Mouse (Mus musculus) effector memory CD4-positive, alpha-beta T cell, adult 5 months (primary cell): ENCODE measurements around the gene Kcnn3. TPM values are rescaled to one million over a fixed set of nuclear protein-coding genes. Genes with fewer than 3 reads are reported as not detected.

Source experiments
- polyA plus RNA-seq: library from polyadenylated mRNA; unstranded; fragments of 100-300 nt; shearing (Covaris generic); gene quantifications from one replicate; pipeline ENCODE4 v1.2.1, GENCODE M21; 2017

Gene Kcnn3
- polyA plus RNA-seq = not detected

GRCm38 (mm10) chr3:89519894-89520293, at the start of gene Kcnn3:
Kcnn3 (plus strand) TSS chr3:89520164.

DNA sequence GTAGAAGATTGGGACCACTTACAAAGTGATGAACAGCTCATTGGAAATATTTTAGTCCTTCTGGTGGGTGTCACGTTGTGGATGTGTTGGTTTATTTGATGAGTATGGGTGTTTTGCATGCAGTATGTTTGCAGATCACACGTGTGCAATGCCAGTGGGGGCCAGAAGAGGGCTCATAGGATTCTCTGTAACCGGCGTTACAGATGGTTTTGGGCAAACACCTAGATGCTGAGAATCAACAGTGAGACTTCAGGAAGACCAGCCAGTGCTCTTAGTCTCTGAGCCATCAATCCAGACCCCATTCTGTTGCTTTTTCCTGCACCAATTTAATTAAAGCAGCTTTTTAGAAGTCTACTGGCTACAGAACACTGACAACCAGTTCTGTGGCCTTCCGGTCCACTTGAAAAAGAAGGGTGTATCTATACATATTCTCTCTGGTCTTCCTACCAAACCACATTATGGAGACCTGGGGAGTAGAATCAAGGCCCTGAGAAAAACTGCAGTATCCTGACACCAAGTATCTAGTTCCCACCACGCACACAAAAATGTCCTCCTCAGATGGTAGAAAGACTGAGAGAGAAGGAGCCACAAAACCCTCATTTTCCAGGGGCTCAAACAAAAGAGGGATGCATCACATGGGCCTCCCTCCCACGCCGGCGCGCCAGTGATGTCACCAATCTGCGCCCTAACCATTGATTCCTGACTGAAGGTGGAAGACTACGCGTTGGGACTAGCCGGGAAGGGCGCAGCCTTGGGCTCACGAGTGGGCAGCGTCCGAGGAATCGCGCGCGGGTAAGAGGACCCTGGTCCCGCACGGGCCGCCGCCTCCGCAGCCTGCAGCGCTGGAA, 194.6 kb downstream of the Kcnn3 start, which contains the start of gene Adar:
TSS of gene Adar (plus strand) at position 664 of the 848 bp plus-strand sequence.

Other genes with a start within 250 kb of the Kcnn3 start
- 132 TPM for gene Slc50a1, start 249.6 kb upstream of the Kcnn3 start, polyA plus RNA-seq
- gene Efna1, start 239.0 kb upstream of the Kcnn3 start, polyA plus RNA-seq = 0.26 TPM
- gene Efna3, start 197.2 kb upstream of the Kcnn3 start, polyA plus RNA-seq = not detected
- gene Efna4, start 182.1 kb upstream of the Kcnn3 start, polyA plus RNA-seq = not detected
- 21.7 TPM for gene Adam15, start 170.2 kb upstream of the Kcnn3 start, polyA plus RNA-seq
- not detected for gene Dcst2, start 158.2 kb upstream of the Kcnn3 start, polyA plus RNA-seq
- 0.37 TPM for gene Dcst1, start 154.9 kb upstream of the Kcnn3 start, polyA plus RNA-seq
- 17.3 TPM for gene Zbtb7b, start 125.4 kb upstream of the Kcnn3 start, polyA plus RNA-seq
- gene Lenep, start 117.4 kb upstream of the Kcnn3 start, polyA plus RNA-seq = not detected
- gene Flad1, start 108.3 kb upstream of the Kcnn3 start, polyA plus RNA-seq = 27.4 TPM
- 10.5 TPM for gene Cks1b, start 101.8 kb upstream of the Kcnn3 start, polyA plus RNA-seq
- 69.1 TPM for gene Shc1, start 101.7 kb upstream of the Kcnn3 start, polyA plus RNA-seq
- 37.8 TPM for gene Pygo2, start 90.0 kb upstream of the Kcnn3 start, polyA plus RNA-seq
- gene Pbxip1, start 83.5 kb upstream of the Kcnn3 start, polyA plus RNA-seq = 100 TPM
- gene Pmvk, start 65.6 kb upstream of the Kcnn3 start, polyA plus RNA-seq = 14.1 TPM
- 61.1 TPM for gene Adar, start 194.9 kb downstream of the Kcnn3 start, polyA plus RNA-seq
- gene Chrnb2, start 244.5 kb downstream of the Kcnn3 start, polyA plus RNA-seq = 1.7 TPM